Mouse (Mus musculus): ENCODE measurements around the gene Fnbp1. TPM values are rescaled to one million over a fixed set of nuclear protein-coding genes. Genes with fewer than 3 reads are reported as not detected.

Gene Fnbp1
- polyA plus RNA-seq, 1 experiment from 2014 or later, result 15.3 TPM

DNA sequence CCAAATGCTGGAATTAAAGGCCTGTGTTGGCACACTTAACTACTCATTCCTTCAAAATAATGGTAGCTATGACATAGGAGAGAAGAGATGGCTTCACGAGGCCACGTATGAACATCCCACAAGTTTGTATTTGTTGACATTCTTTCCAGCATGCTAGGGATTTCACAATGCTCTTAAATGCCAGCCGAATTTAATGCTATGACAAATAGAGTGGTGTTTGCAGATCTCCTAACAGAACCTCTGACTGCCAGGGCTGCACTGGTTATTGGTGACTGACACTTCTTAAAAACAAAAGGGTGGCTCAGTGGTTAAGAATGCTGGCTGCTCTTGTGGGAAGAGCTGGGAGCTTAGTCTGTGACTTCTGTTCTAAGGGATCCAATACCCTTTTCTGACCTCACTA, 48.9 kb downstream of the Fnbp1 start:
- Histone ChIP-seq H3K4me1 (replicated peaks) (peaks cover 16% of the 10 kb centered on the region), H3K27me3 (no peaks in the 10 kb centered on the region), H3K9ac (replicated peaks) (no peak overlapping the region), H3K27ac (no peak overlapping the region), H3K4me3 (replicated peaks) (no peak overlapping the region), H3K36me3 (peaks cover 11% of the 10 kb centered on the region; the same call in 1 of the 2 replicates), H3K4me2 (no peak overlapping the region), H3K9me3 (no peaks in the 10 kb centered on the region)
- no peak for ATAC-seq (ENCODE audit: insufficient number of reproducible peaks, insufficient read depth, low FRiP score, low TSS enrichment, low read depth)
- WGBS, result 92% methylated on average over 3 of the region's 3 CpGs

DNA sequence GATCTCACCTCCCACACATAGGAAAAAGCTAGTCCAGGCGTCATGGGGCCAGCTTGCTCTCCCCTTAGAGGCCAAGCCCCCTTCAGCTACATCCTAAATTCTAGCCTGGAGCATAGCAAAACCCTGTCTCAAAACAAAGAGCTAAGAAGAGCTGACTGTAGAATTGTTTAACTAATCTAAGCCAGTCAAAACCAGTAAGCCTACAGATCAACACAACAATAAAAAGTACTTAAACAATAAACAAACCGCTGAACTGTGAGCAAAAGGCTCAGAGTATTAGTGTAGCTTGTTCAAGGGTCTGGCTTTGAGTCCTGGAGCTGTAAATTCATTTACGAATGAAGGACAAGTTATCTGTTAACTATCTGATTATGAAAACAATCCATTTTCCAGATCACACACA, 50.6 kb downstream of the Fnbp1 start:
- no peaks in the 10 kb centered on the region for H3K27me3 ChIP-seq
- no peaks in the 10 kb centered on the region for H3K9me3 ChIP-seq
- H3K9ac ChIP-seq (replicated peaks), result no peak overlapping the region
- ATAC-seq (ENCODE audit: insufficient number of reproducible peaks, insufficient read depth, low FRiP score, low TSS enrichment, low read depth), result no peak
- 50% methylated on average over 3 of the region's 3 CpGs for WGBS
- no peak overlapping the region for H3K4me2 ChIP-seq
- peaks cover 34% of the 10 kb centered on the region for H3K4me1 ChIP-seq (replicated peaks)
- H3K4me3 ChIP-seq (replicated peaks), result no peak overlapping the region
- no peak overlapping the region for H3K27ac ChIP-seq
- H3K36me3 ChIP-seq, result peaks cover 11% of the 10 kb centered on the region; the same call in 1 of the 2 replicates

DNA sequence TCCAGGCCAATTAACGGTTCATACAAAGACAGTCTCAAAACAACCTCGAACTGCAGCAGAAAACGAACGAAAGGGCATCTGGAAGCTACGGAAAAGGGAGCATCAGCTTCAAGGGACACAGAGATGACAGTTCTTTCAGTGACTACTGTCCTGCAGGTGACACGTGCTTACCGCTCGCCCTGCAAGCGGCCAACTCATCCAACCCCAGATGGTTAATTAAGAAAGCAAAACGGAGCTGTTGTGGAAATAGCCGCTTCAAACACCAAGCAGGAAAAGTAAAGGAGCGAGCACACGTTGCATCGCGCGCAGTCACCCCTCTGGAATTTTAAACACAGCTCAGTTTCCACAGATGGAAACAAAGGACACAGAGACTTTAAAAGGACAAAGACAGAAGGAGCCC, 52.2 kb downstream of the Fnbp1 start:
- Histone ChIP-seq H3K9me3 (no peaks in the 10 kb centered on the region), H3K36me3 (peaks cover 3% of the 10 kb centered on the region; the same call in 1 of the 2 replicates), H3K4me2 (no peak overlapping the region), H3K4me1 (replicated peaks) (peaks cover 33% of the 10 kb centered on the region), H3K4me3 (replicated peaks) (no peak overlapping the region), H3K27ac (no peak overlapping the region), H3K9ac (replicated peaks) (no peak overlapping the region), H3K27me3 (no peaks in the 10 kb centered on the region)
- WGBS, result 75% methylated on average over 16 of the region's 16 CpGs
- ATAC-seq (ENCODE audit: insufficient number of reproducible peaks, insufficient read depth, low FRiP score, low TSS enrichment, low read depth), result no peak

DNA sequence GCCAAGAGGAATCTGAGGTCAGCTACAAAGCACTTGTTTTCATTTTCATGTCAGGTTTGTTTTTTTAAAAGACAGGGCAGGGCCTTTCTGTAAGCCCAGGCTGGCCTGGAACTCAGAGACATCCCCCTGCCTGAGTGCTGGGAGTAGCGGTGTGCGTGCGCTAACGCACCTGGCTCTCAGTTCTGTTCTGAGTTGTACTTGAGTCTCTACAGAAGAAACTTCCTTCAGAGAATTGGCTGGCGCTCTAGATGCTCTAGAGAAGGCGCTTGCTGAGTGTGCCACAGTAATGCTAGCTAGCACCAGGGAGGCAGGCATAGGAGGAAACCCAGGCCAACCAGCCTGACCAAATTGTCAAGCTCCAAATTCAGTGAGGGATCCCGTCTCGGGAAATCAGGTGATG, 52.9 kb downstream of the Fnbp1 start:
- no peak overlapping the region for H3K27ac ChIP-seq
- H3K9ac ChIP-seq (replicated peaks), result no peak overlapping the region
- WGBS, result 84% methylated on average over 8 of the region's 8 CpGs
- no peaks in the 10 kb centered on the region for H3K27me3 ChIP-seq
- H3K36me3 ChIP-seq, result peaks cover 10% of the 10 kb centered on the region
- no peak overlapping the region for H3K4me3 ChIP-seq (replicated peaks)
- ATAC-seq (ENCODE audit: insufficient number of reproducible peaks, insufficient read depth, low FRiP score, low TSS enrichment, low read depth), result no peak
- 0 out of 2 replicates have a peak, but pooled peaks cover 6% of the 10 kb centered on the region for H3K9me3 ChIP-seq
- peaks cover 31% of the 10 kb centered on the region for H3K4me1 ChIP-seq (replicated peaks)
- no peak overlapping the region for H3K4me2 ChIP-seq

DNA sequence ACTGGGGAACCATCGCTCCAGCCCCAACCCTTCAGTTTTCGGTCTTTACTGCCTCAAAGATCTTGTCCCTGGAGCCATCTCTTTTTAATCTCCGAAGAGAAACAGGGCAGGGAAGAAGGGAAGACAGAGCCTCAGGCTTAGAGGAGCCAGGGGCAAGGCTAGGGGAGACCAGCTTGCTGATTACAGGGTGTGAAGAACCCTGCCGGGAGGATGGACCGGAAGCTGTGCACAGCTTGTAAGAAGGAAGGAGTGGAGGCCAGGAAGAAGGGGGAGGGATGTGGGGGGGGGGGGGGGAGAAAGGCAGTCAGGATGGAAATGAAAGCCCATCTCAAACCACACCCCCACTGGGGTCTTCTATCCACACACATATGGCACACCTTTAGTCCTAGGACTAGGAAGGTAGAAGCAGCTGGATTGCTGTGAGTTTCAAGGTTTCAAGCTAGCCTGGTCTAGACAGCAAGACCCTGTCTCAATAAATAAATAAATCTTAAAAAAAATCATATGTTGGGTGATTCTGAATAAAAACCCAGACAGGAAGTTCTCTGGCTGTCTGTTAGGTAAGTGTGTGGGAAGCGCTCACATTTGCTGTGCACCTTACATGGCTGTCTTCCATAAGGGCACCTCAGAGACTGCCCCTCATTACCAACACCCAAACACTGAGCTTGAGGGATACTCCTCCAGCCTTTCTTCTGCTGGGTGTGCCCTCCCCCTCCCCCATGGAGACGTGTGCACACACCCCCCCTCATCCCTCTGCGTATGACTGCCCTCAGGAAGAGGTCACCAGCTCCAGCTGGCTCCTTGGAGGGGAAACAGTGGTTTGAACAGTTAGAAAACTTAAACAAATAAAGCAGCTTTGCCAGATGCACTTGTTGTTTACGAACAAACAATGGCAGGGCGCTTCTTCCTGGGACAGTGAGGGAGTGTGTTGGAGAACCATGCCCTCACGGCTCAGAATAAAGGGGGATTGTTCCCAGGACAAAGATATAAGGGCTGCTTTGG, 53.8 kb downstream of the Fnbp1 start:
- Histone ChIP-seq H3K9ac (replicated peaks) (no peak overlapping the region), H3K4me3 (replicated peaks) (no peak overlapping the region), H3K4me1 (replicated peaks) (peaks cover 31% of the 10 kb centered on the region), H3K27me3 (no peaks in the 10 kb centered on the region), H3K4me2 (0 out of 2 replicates have a peak overlapping the region, but pooled peaks have one; percentile 15), H3K27ac (peak overlapping the region; percentile 67), H3K9me3 (0 out of 2 replicates have a peak, but pooled peaks cover 6% of the 10 kb centered on the region), H3K36me3 (peaks cover 19% of the 10 kb centered on the region)
- WGBS, result 28% methylated on average over 11 of the region's 11 CpGs
- ATAC-seq (ENCODE audit: insufficient number of reproducible peaks, insufficient read depth, low FRiP score, low TSS enrichment, low read depth), result no peak

DNA sequence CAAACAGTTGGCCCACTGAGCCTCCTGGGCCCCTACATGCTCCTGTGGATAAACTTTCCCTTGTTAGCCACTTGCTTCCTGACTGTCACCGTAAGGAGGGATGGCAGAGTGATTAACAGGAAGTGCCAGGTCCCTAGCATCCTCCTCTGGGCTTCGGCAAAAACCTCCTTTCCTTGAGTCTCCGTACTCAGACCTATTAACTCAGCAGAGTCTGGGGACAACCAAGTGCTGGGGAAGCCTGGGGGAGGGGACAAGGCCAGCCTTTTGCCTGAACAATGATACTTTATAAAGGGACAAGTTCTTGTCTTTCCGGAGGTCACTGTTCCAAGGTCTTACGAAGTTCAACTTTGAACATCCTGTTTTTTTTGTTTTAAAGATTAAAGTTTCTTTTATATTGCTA, 54.7 kb downstream of the Fnbp1 start:
- WGBS, result 28% methylated on average over 5 of the region's 5 CpGs
- ATAC-seq (ENCODE audit: insufficient number of reproducible peaks, insufficient read depth, low FRiP score, low TSS enrichment, low read depth), result no peak

DNA sequence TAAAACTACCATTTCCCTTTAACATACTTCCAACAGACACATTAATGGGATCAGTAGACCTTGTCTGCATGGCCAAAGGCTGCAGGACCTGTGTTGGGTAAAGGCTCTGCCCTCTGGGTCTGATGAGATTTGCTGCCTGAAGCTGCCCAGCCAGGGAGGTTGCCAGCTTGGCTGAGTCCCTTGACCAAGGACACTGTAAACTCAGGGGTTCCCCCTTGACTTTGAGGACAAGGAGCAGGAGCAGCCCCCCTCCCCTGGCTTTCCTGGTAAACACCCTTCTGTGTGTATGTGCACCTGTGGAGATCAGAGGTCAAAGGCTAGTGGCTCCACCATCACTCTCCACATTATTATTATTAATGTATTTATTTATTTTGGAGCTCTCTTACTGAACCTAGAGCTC, 55.3 kb downstream of the Fnbp1 start:
- H3K27me3 ChIP-seq, result no peaks in the 10 kb centered on the region
- peaks cover 22% of the 10 kb centered on the region for H3K36me3 ChIP-seq
- H3K9me3 ChIP-seq, result 0 out of 2 replicates have a peak, but pooled peaks cover 6% of the 10 kb centered on the region
- no peak for ATAC-seq (ENCODE audit: insufficient number of reproducible peaks, insufficient read depth, low FRiP score, low TSS enrichment, low read depth)
- no peak overlapping the region for H3K4me3 ChIP-seq (replicated peaks)
- H3K9ac ChIP-seq (replicated peaks), result no peak overlapping the region
- no peak overlapping the region for H3K4me2 ChIP-seq
- peak overlapping the region; percentile 36 for H3K27ac ChIP-seq
- peaks cover 31% of the 10 kb centered on the region for H3K4me1 ChIP-seq (replicated peaks)

More for the DNA sequence above, 54.7 kb downstream of the Fnbp1 start:
- Histone ChIP-seq H3K27ac (peak overlapping the region; percentile 36; the same call in 1 of the 2 replicates), H3K4me1 (replicated peaks) (peaks cover 31% of the 10 kb centered on the region), H3K36me3 (peaks cover 25% of the 10 kb centered on the region), H3K9ac (replicated peaks) (no peak overlapping the region), H3K4me3 (replicated peaks) (no peak overlapping the region), H3K4me2 (no peak overlapping the region), H3K9me3 (0 out of 2 replicates have a peak, but pooled peaks cover 6% of the 10 kb centered on the region), H3K27me3 (no peaks in the 10 kb centered on the region)

DNA sequence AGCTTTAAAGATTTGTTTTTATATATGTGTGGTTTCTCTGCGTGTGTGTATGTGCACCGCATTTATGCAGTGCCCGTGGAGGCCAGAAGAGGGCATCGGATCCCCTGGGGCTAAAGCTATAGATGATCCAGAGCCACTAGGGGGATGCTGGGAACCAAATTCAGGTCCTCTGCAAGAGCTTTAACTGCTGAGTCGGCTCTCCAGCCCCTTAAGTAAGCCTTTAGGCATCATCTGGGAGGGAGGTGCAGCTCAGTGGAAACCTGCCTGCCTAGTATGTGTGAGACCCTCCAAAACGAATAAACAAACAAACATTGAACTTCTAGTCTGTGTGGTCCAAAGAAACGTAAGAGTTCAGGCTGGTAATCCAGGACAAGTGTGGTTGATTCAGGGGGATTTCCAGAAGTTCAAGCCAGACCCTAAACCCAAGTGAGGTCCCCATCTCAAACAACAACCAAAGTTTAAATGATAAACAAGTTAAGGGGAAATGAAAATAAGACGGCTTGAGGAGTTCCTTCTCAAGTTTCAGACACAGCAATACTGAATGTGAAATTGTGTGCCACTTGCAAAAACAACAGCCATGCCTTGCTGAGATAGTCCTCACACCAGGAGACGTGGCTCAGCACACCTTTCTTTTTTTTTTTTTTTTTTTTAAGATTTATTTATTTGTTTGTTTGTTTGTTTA, 57.5 kb downstream of the Fnbp1 start:
- 0 out of 2 replicates have a peak, but pooled peaks cover 6% of the 10 kb centered on the region for H3K9me3 ChIP-seq
- no peak overlapping the region for H3K9ac ChIP-seq (replicated peaks)
- no peak for ATAC-seq (ENCODE audit: insufficient number of reproducible peaks, insufficient read depth, low FRiP score, low TSS enrichment, low read depth)
- peaks cover 31% of the 10 kb centered on the region for H3K4me1 ChIP-seq (replicated peaks)
- no peak overlapping the region for H3K4me3 ChIP-seq (replicated peaks)
- no peak overlapping the region for H3K4me2 ChIP-seq
- H3K36me3 ChIP-seq, result peaks cover 25% of the 10 kb centered on the region
- no peak overlapping the region for H3K27ac ChIP-seq
- WGBS, result 94% methylated on average over 9 of the region's 9 CpGs
- no peaks in the 10 kb centered on the region for H3K27me3 ChIP-seq

DNA sequence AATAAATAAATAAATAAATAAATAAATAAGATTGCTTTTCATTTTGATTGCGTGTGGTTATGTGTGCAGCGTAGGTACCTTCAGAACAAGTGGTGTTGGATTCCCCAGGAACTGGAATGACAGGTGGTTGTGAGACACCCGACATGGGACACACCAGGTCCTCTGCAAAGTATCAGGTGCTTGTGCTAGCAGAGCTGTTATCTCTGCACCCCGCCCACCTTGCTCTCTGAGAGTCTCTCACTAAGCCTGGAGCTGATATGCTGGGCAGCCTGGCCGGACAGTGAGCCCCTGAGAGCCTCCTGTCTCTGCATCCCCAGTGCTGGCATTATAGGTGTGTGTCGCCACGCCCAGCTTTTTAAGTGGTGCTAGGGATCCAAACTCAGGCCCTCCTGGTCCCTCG, 58.4 kb downstream of the Fnbp1 start:
- Histone ChIP-seq H3K4me2 (no peak overlapping the region), H3K27me3 (no peaks in the 10 kb centered on the region), H3K36me3 (peaks cover 31% of the 10 kb centered on the region), H3K9me3 (0 out of 2 replicates have a peak, but pooled peaks cover 6% of the 10 kb centered on the region), H3K4me3 (replicated peaks) (no peak overlapping the region), H3K9ac (replicated peaks) (no peak overlapping the region), H3K27ac (no peak overlapping the region), H3K4me1 (replicated peaks) (peaks cover 23% of the 10 kb centered on the region)
- ATAC-seq (ENCODE audit: insufficient number of reproducible peaks, insufficient read depth, low FRiP score, low TSS enrichment, low read depth), result no peak
- 95% methylated on average over 8 of the region's 8 CpGs for WGBS

DNA sequence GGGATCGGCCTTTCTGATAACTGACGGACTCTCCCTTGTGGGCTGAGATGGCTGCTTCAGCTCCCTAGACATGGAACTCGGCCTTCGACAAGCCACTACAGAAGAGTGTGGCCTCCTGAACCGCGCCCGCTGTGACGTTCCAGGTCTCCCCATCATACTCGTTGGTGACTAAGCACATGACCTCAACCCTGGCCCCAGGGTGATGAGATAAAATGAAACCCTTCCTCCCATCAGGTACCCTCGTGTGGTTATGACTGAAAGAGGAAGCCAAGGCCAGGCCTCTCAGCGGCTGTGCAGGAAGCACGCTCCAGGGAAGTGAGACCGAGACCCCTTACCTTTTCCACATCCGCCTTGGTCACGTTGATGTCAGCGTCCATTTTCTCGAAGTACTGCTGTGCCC, 59.2 kb downstream of the Fnbp1 start:
- Histone ChIP-seq H3K27me3 (no peaks in the 10 kb centered on the region), H3K36me3 (peaks cover 31% of the 10 kb centered on the region), H3K27ac (no peak overlapping the region), H3K4me3 (replicated peaks) (no peak overlapping the region), H3K4me2 (no peak overlapping the region), H3K9ac (replicated peaks) (no peak overlapping the region), H3K4me1 (replicated peaks) (peaks cover 15% of the 10 kb centered on the region), H3K9me3 (0 out of 2 replicates have a peak, but pooled peaks cover 6% of the 10 kb centered on the region)
- ATAC-seq (ENCODE audit: insufficient number of reproducible peaks, insufficient read depth, low FRiP score, low TSS enrichment, low read depth), result no peak
- WGBS, result 94% methylated on average over 17 of the region's 17 CpGs

DNA sequence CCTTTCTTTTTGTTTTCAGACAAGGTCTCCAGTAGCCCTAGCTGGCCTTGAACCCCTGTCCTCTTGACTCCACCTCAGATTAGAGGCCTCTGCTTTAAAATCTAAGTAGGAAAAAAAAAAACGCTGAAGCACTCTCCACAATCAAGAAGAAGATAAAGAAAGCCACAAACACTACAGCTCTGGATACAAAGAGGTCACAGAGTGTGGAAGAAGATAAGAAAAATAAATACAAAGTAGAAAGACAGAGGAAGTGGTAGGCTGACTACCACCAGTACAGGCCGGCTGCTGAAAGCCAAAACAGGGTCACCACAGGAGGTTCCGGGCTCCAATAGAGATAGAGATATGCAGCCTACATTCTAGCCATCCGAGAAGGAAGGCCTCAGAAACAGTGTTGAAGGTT, 60.5 kb downstream of the Fnbp1 start:
- Histone ChIP-seq H3K4me1 (replicated peaks) (peaks cover 2% of the 10 kb centered on the region; the same call in 1 of the 2 replicates), H3K9me3 (0 out of 2 replicates have a peak, but pooled peaks cover 6% of the 10 kb centered on the region), H3K27ac (no peak overlapping the region), H3K4me3 (replicated peaks) (no peak overlapping the region), H3K9ac (replicated peaks) (no peak overlapping the region), H3K36me3 (peaks cover 31% of the 10 kb centered on the region), H3K4me2 (no peak overlapping the region), H3K27me3 (no peaks in the 10 kb centered on the region)
- ATAC-seq (ENCODE audit: insufficient number of reproducible peaks, insufficient read depth, low FRiP score, low TSS enrichment, low read depth), result no peak
- WGBS, result 75% methylated on average over 4 of the region's 4 CpGs

All from limb, embryonic 12.5 days (tissue).